Mouse (Mus musculus) embryo, embryonic 10 days (tissue): Measurements from ENCODE around the gene Spout1.
"Not testable (repeated sequence)": the region's sequence is repeated elsewhere in the genome, so short reads cannot be mapped to it uniquely, and the experiment has no call there.

Experiments
- DNase-seq: peaks from one replicate; pipeline ENCODE4 v3.0.0-alpha.2; 2015; ENCODE audit warnings: low spot score

Spout1 gene

GRCm38 (mm10) chr2:30178711-30179110 is 452 bp upstream of the Spout1 start:
- DNase-seq = not testable (repeated sequence)

DNA sequence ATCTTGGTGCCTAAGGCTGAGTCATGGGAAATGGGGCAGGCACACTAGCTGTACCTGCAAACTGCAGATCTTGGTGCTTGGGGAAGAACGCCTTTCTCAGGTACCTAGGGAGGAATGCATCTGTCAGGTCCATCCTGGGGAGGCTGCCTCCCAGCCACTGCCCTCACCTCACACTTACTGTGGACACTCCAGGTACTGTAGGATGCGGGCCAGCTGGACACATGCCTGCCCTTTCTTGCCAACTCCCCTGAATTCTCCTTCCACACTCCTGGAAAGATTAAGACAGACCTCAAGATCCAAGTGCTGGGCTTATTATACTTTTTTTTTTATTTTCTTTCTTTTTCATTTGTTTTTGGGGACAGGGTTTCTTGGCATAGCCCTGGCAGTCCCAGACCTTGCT is 1.7 kb downstream of the Spout1 start:
- DNase-seq = no peak

DNA sequence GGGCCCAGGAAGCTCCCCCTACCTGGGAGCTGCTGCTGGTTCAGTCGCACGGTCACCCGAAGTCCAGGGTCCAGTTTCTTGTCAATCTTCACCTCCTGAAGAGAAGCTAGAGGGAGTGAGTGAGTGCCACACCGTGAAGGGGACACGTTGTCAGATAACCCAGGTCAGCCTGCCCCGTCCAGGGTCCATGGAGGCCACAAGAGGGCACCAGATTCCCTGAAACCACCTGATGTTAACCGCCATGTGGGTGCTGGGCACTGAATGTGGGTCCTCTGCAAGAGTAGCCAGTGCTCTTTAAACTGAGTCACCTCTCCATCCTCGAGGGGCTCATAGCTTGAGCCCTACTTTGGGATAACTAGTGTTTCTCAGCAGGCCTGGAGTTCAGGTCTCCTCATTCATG is 2.4 kb downstream of the Spout1 start:
- no peak for DNase-seq

GRCm38 (mm10) chr2:30173541-30174240 is 4.6 kb downstream of the Spout1 start:
- DNase-seq = no peak

DNA sequence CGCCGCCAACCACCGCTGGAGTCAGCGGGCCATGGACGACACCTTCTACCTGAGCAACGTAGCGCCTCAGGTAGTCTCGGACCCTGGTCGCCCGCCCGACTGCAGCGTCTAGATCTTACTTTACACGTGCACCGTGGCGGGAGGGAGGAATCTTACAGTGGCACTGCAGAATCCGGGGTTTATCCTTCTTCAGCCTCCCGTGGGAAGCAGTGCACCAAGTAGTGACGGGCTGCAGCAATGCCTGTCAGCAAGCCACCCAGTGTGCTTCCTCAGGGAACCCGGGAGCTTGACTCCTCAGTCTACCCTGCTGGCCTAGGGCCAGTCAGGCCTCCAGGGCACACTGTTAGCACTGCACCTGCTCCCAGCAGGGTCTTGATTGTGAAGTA is 6.3 kb downstream of the Spout1 start:
- DNase-seq = no peak

GRCm38 (mm10) chr2:30171371-30171996 is 6.8 kb downstream of the Spout1 start, which contains the start of gene Endog:
Gene Endog, plus strand, starts transcription at chr2:30171493.
- DNase-seq = peak; percentile 95

DNA sequence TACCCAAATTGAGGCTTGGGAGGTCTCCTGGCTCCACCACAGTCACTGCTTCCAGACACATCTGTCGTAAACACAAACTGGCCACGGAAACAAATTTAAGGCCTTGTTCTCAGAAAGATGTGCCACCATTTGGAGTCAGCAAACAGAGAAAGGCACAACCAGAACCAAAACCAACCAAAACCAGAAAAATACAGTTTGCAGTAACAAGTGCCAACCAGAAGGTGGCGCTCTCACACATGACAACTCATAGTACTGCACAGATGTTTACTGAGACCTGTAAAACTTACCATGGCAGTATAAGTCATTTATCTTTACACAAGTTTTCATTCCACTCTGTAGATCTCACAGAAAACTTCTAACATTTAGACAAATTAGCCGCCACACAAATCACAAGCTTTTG is 11.6 kb downstream of the Spout1 start:
- no peak for DNase-seq

GRCm38 (mm10) chr2:30164340-30164932 is 13.8 kb downstream of the Spout1 start:
- no peak for DNase-seq

GRCm38 (mm10) chr2:30161809-30162208 is 16.4 kb downstream of the Spout1 start:
- DNase-seq = peak; percentile 53

DNA sequence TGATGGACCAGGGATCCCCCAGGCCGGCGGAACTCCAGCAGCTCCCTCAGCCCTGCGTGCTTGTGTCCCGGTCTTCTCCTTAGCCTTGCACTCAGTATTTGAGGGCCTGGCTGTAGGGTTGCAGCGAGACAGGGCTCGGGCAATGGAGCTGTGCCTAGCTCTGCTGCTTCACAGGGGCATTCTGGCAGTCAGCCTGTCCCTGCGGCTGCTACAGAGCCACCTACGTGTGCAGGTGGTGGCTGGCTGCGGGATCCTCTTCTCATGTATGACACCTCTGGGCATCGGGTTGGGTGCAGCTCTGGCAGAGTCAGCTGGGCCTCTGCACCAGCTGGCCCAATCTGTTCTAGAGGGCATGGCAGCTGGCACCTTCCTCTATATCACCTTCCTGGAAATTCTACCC is 18.4 kb downstream of the Spout1 start:
- not testable (repeated sequence) for DNase-seq

GRCm38 (mm10) chr2:30152616-30153015 is 25.6 kb downstream of the Spout1 start:
- no peak for DNase-seq

- DNase-seq = no peak
These were observed 26.4 kb downstream of the Spout1 start for GRCm38 (mm10) chr2:30151840-30152239.

- DNase-seq = no peak
These were observed 30.8 kb downstream of the Spout1 start for GRCm38 (mm10) chr2:30147466-30147865.

- no peak for DNase-seq
These were observed 33.8 kb downstream of the Spout1 start for GRCm38 (mm10) chr2:30144436-30144835.

DNA sequence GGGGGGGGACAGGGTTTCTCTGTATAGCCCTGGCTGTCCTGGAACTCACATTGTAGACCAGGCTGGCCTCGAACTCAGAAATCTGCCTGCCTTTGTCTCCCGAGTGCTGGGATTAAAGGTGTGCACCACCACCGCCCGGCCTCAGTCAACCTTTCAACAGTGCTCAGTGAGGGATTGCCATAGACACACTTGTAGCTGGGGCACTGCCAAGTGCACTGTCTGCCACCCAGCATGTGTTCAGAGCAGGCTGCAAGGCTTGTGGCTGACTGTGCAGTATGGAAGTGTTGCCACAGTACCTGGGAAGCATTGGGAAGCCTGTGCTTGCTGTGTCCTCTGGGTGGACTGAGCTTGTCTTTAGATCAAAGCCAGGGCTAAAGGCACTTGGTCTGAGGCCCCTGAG is 38.2 kb downstream of the Spout1 start:
- not testable (repeated sequence) for DNase-seq

DNA sequence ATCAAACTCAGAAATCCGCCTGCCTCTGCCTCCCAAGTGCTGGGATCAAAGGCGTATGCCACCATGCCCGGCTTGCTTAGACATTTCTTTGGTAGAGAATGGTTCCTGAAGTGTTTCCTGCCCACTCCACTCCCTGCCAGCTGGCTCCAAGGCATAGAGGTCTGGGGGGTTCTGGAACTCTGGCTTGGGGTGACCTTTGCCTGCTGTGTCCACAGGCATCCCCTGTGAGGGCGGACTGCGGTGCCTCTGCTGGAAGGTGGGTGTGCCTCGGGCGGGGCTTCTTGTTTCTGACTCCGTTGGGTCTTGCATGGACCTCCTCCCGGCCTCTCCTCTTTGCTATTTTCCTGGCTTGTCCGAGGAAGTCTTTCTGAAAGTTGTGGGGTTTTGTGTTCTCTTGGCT is 41.8 kb downstream of the Spout1 start:
- DNase-seq = no peak

- DNase-seq = no peak
These were observed 43.2 kb downstream of the Spout1 start for GRCm38 (mm10) chr2:30134928-30135620.

DNA sequence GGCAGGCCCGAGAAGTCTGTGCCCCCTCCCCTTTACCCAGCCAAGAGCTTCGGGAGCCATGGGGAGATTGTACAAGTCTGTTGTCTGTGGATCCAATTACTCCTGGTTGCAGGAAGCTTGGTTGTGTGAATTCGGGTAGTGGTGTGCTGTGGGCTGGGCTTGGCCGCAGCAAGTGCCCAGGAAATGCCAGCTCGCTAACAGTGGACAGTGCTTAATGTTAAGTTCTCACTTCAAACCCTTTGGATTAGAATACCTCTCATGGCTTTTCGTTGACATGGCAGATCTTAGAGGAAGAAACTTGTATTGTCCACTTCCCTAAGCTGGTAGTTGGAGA is 43.9 kb downstream of the Spout1 start:
- DNase-seq = no peak

GRCm38 (mm10) chr2:30133613-30134377 is 44.5 kb downstream of the Spout1 start, which contains the start of gene Tbc1d13:
Gene Tbc1d13, plus strand, starts transcription at chr2:30133746.
- DNase-seq = peak; percentile 96

DNA sequence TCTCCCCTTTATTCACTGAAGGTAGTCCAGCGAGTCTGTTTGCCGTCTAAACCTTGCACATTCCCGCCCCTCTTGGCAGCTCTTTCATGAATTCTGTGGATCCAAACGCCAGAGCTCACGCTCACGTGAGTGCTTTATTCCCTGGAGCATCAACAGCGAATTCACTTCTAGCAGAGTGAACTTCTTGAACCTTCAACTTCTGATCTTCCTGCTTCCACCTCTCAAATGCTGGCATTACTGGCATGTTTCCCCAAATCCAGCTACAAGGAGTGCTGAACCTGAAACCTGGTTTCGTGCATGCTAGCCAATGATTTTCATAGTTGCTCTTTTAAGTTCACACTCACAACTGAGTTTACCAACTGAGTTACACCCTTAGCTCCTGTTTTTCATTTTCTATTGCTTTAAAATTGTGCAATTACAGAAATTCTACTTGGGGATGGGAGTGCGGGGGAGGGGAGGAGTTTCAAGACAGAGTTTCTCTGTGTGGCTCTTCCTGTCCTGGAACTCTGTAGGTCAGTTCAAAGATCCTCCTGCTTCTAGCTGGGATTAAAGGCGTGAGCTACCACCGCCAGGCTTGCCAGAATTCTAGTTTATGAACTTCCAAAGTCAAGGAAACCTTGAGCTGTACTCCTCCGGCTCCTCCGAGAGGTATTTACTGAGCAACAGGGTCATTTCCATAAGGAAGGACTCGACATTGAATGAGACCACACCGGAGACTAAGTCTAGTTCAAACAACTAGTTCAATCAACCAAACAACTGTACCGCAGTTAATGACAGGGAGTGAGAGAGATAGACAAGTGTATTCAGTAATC is 45.3 kb downstream of the Spout1 start:
- no peak for DNase-seq

- not testable (repeated sequence) for DNase-seq
These were observed 47.0 kb downstream of the Spout1 start for GRCm38 (mm10) chr2:30131240-30131639.
